Mouse (Mus musculus) duodenum, adult 2 months (tissue): Measurements from ENCODE around the gene Olfr1061. TPM values are rescaled to one million over a fixed set of nuclear protein-coding genes. Genes with fewer than 3 reads are reported as not detected.

Experiments used
- polyA plus RNA-seq: library from polyadenylated mRNA; depleted of rRNA; stranded (reverse); fragments of >200 nt; gene quantifications from 2 replicates; pipeline ENCODE4 v1.2.3, GENCODE M21; 2012; ENCODE audit warnings: low replicate concordance; rRNA removed

The Olfr1061 gene
- polyA plus RNA-seq = not detected in 2 replicates

GRCm38 (mm10) chr2:86413950-86414349 lies at the start of gene Olfr1061:
Olfr1061 (minus strand) TSS chr2:86414050.

GRCm38 (mm10) chr2:86456169-86456568 lies 42.3 kb upstream of the Olfr1061 start, which contains the start of gene Olfr1066:
Olfr1066 (minus strand) TSS chr2:86456269.

GRCm38 (mm10) chr2:86450491-86450890 lies 36.6 kb upstream of the Olfr1061 start, which contains the start of gene Olfr1065:
Olfr1065 (minus strand) TSS chr2:86450591.

GRCm38 (mm10) chr2:86426649-86427048 lies 12.8 kb upstream of the Olfr1061 start, which contains the start of gene Olfr1062:
Olfr1062 (minus strand) TSS chr2:86426749.

GRCm38 (mm10) chr2:86388461-86388860 lies 25.4 kb downstream of the Olfr1061 start, which contains the start of gene Olfr1058:
Olfr1058 (minus strand) TSS chr2:86388561.

GRCm38 (mm10) chr2:86378293-86378692 lies 35.6 kb downstream of the Olfr1061 start, which contains the start of gene Olfr1057:
Olfr1057 (minus strand) TSS chr2:86378393.

Other genes starting within 250 kb of the Olfr1061 start
- not detected in 2 replicates for gene Olfr1043, start 246.5 kb downstream of the Olfr1061 start, polyA plus RNA-seq
- not detected in 2 replicates for gene Olfr1044, start 236.2 kb downstream of the Olfr1061 start, polyA plus RNA-seq
- not detected in 2 replicates for gene Olfr52, start 228.4 kb downstream of the Olfr1061 start, polyA plus RNA-seq
- gene Olfr1045, start 211.0 kb downstream of the Olfr1061 start, polyA plus RNA-seq = not detected in 2 replicates
- gene Olfr1046, start 194.7 kb downstream of the Olfr1061 start, polyA plus RNA-seq = not detected in 2 replicates
- not detected in 2 replicates for gene Olfr1047, start 182.6 kb downstream of the Olfr1061 start, polyA plus RNA-seq
- gene Olfr1048, start 173.8 kb downstream of the Olfr1061 start, polyA plus RNA-seq = not detected in 2 replicates
- not detected in 2 replicates for gene Olfr1049, start 155.7 kb downstream of the Olfr1061 start, polyA plus RNA-seq
- gene Olfr1051, start 135.0 kb downstream of the Olfr1061 start, polyA plus RNA-seq = not detected in 2 replicates
- gene Olfr1052, start 121.6 kb downstream of the Olfr1061 start, polyA plus RNA-seq = not detected in 2 replicates
- not detected in 2 replicates for gene Olfr1053, start 98.8 kb downstream of the Olfr1061 start, polyA plus RNA-seq
- gene Olfr1054, start 78.6 kb downstream of the Olfr1061 start, polyA plus RNA-seq = not detected in 2 replicates
- gene Olfr1055, start 63.8 kb downstream of the Olfr1061 start, polyA plus RNA-seq = not detected in 2 replicates
- gene Olfr1056, start 51.6 kb downstream of the Olfr1061 start, polyA plus RNA-seq = not detected in 2 replicates
- not detected in 2 replicates for gene Olfr1057, start 35.7 kb downstream of the Olfr1061 start, polyA plus RNA-seq
- gene Olfr1058, start 25.5 kb downstream of the Olfr1061 start, polyA plus RNA-seq = not detected in 2 replicates
- gene Olfr1062, start 12.7 kb upstream of the Olfr1061 start, polyA plus RNA-seq = not detected in 2 replicates
- not detected in 2 replicates for gene Olfr1065, start 36.5 kb upstream of the Olfr1061 start, polyA plus RNA-seq
- not detected in 2 replicates for gene Olfr1066, start 42.2 kb upstream of the Olfr1061 start, polyA plus RNA-seq
- not detected in 2 replicates for gene Olfr228, start 73.3 kb upstream of the Olfr1061 start, polyA plus RNA-seq
- gene Olfr1076, start 94.4 kb upstream of the Olfr1061 start, polyA plus RNA-seq = not detected in 2 replicates
- gene Olfr1079, start 128.4 kb upstream of the Olfr1061 start, polyA plus RNA-seq = not detected in 2 replicates
- gene Olfr1080, start 144.2 kb upstream of the Olfr1061 start, polyA plus RNA-seq = not detected in 2 replicates
- not detected in 2 replicates for gene Olfr1082, start 184.9 kb upstream of the Olfr1061 start, polyA plus RNA-seq
- gene Olfr1084, start 225.7 kb upstream of the Olfr1061 start, polyA plus RNA-seq = not detected in 2 replicates
- not detected in 2 replicates for gene Olfr1085, start 248.0 kb upstream of the Olfr1061 start, polyA plus RNA-seq